Mouse (Mus musculus) telencephalon, adult 2 months (tissue): ENCODE results near the gene Ampd3.

Source experiments
- DNase-seq: peaks from one replicate; pipeline ENCODE4 v3.0.0-alpha.2; 2011; ENCODE audit warnings: low read depth, low spot score

Ampd3 gene

GRCm38 (mm10) chr7:110797722-110798409 lies 29.9 kb downstream of the Ampd3 start:
- DNase-seq: no peak

- peak; percentile 79 for DNase-seq
Observed at GRCm38 (mm10) chr7:110801028-110801427, 33.0 kb downstream of the Ampd3 start.

- DNase-seq: no peak
Observed at GRCm38 (mm10) chr7:110803131-110803530, 35.1 kb downstream of the Ampd3 start.

GRCm38 (mm10) chr7:110804266-110804665 lies 36.3 kb downstream of the Ampd3 start:
- DNase-seq: no peak

GRCm38 (mm10) chr7:110807460-110808030 lies 39.5 kb downstream of the Ampd3 start:
- DNase-seq: no peak

- no peak for DNase-seq
Observed at GRCm38 (mm10) chr7:110808962-110809361, 41.0 kb downstream of the Ampd3 start.

GRCm38 (mm10) chr7:110809585-110810557 lies 41.9 kb downstream of the Ampd3 start:
- no peak for DNase-seq

- no peak for DNase-seq
Observed at GRCm38 (mm10) chr7:110810995-110811394, 43.0 kb downstream of the Ampd3 start.

GRCm38 (mm10) chr7:110811529-110811928 lies 43.5 kb downstream of the Ampd3 start:
- no peak for DNase-seq

- DNase-seq: no peak
Observed at GRCm38 (mm10) chr7:110813983-110814382, 46.0 kb downstream of the Ampd3 start.

- DNase-seq: no peak
Observed at GRCm38 (mm10) chr7:110816037-110816436, 48.0 kb downstream of the Ampd3 start.

- no peak for DNase-seq
Observed at GRCm38 (mm10) chr7:110818206-110818605, 50.2 kb downstream of the Ampd3 start.

- DNase-seq: no peak
Observed at GRCm38 (mm10) chr7:110818787-110819350, 50.9 kb downstream of the Ampd3 start.

- DNase-seq: peak; percentile 65
Observed at GRCm38 (mm10) chr7:110821068-110821467, 53.1 kb downstream of the Ampd3 start.

GRCm38 (mm10) chr7:110821653-110822052 lies 53.6 kb downstream of the Ampd3 start:
- peak; percentile 66 for DNase-seq

- no peak for DNase-seq
Observed at GRCm38 (mm10) chr7:110822055-110822454, 54.0 kb downstream of the Ampd3 start.

GRCm38 (mm10) chr7:110823076-110823475 lies 55.1 kb downstream of the Ampd3 start:
- DNase-seq: no peak

GRCm38 (mm10) chr7:110823593-110823992 lies 55.6 kb downstream of the Ampd3 start:
- DNase-seq: no peak

GRCm38 (mm10) chr7:110823995-110824953 lies 56.3 kb downstream of the Ampd3 start:
- DNase-seq: no peak

- no peak for DNase-seq
Observed at GRCm38 (mm10) chr7:110833024-110833423, 65.0 kb downstream of the Ampd3 start.

GRCm38 (mm10) chr7:110834018-110834417 lies 66.0 kb downstream of the Ampd3 start:
- no peak for DNase-seq
